8 mouse cellular contexts compared by ENCODE assay signal in the genomic region with DNA sequence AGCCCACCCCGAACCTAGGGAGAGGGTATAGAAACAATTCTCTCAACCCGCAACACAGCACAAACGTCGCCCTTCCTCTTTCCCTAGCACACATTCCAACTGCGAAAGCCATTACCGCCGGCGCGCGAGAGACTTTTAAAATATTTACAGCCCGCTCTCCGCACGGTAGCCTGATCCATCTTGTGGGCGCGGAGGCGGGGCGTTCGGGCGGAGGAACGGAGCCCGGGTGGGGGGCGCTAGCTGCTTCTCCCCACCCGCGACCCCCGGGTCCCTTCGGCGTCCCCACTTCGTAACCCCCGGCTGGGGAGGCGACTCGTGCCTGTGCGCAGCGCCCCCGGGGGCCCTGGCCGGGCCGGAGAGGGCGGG. TPM values are rescaled to one million over a fixed set of nuclear protein-coding genes. Genes with fewer than 3 reads are reported as not detected.
DNase-seq lines count a peak whose midpoint lies in the region; ATAC-seq and TF ChIP-seq lines count a peak whose summit lies in the region.

No protein-coding gene starts in this region.

- H3K27me3 ChIP-seq in limb, embryonic 15.5 days: peaks cover 71% of the 10 kb centered on the region
- H3K27me3 ChIP-seq in stomach, postnatal 0 days (ENCODE audit: control insufficient read depth, insufficient read depth, low read length): no peaks in the 10 kb centered on the region

- no peaks in the 10 kb centered on the region for H3K9me3 ChIP-seq in limb, embryonic 15.5 days
- no peaks in the 10 kb centered on the region for H3K9me3 ChIP-seq in stomach, postnatal 0 days (ENCODE audit: control insufficient read depth, low read length)

- WGBS in limb, embryonic 15.5 days: 6% methylated on average over 29 of the region's 37 CpGs
- 4% methylated on average over 30 of the region's 37 CpGs for WGBS in stomach, postnatal 0 days

- TF ChIP-seq EP300 in stomach, postnatal 0 days (optimal IDR thresholded peaks at IDR 0.05): no peak

- H3K36me3 ChIP-seq in limb, embryonic 15.5 days: no peaks in the 10 kb centered on the region
- H3K36me3 ChIP-seq in stomach, postnatal 0 days (ENCODE audit: control insufficient read depth, insufficient read depth, low read length): no peaks in the 10 kb centered on the region

- no peak for ATAC-seq in limb, embryonic 15.5 days (ENCODE audit: insufficient number of reproducible peaks, low FRiP score, low TSS enrichment, low read depth)
- no peak for ATAC-seq in stomach, postnatal 0 days (ENCODE audit: low FRiP score, low TSS enrichment)

- peaks cover 40% of the 10 kb centered on the region for H3K4me1 ChIP-seq in limb, embryonic 15.5 days
- H3K4me1 ChIP-seq in stomach, postnatal 0 days (replicated peaks; ENCODE audit: control insufficient read depth, insufficient read depth): no peaks in the 10 kb centered on the region

- H3K4me2 ChIP-seq in limb, embryonic 15.5 days: peak overlapping the region; percentile 57
- H3K4me2 ChIP-seq in stomach, postnatal 0 days (replicated peaks; ENCODE audit: low read depth): peak overlapping the region; percentile 62

- TF ChIP-seq CTCF in stomach, postnatal 0 days (IDR thresholded peaks at IDR 0.05; ENCODE audit: low read depth): no peak

- peak overlapping the region; percentile 56 for H3K4me3 ChIP-seq in limb, embryonic 15.5 days
- peak overlapping the region; percentile 51 for H3K4me3 ChIP-seq in stomach, postnatal 0 days (ENCODE audit: low read depth, low read length)

- peak overlapping the region; percentile 85 for H3K27ac ChIP-seq in limb, embryonic 15.5 days
- peak overlapping the region; percentile 78 for H3K27ac ChIP-seq in stomach, postnatal 0 days (replicated peaks)

- intact Hi-C loops in gastrocnemius, postnatal 14 days (cut with DNase I; ENCODE audit: low total_unique reads): no loop called here

- DNase-seq in gastrocnemius, postnatal 10 days: peak; percentile 26
- DNase-seq in gastrocnemius, postnatal 14 days: no peak
- peak; percentile 56 for DNase-seq in thymus, postnatal 4 days
- no peak for DNase-seq in thymus, postnatal 10 days (ENCODE audit: low spot score in 2 of 2)
- peak; percentile 27 for DNase-seq in stomach, postnatal 0 days (ENCODE audit: low spot score)
- no peak for DNase-seq in embryo, embryonic 10.5 days (ENCODE audit: low spot score)
- DNase-seq in right cerebral cortex, postnatal 25 days: no peak

- peak overlapping the region; percentile 40 for H3K9ac ChIP-seq in limb, embryonic 15.5 days
- H3K9ac ChIP-seq in stomach, postnatal 0 days (ENCODE audit: low read length): peak overlapping the region; percentile 64

RNA-seq across cellular contexts. Expression of a gene that starts 32.4 kb away (rescaled TPM):
- total RNA-seq in gastrocnemius, postnatal 10 days (2021): 10 to 100 TPM; 20.6 to 28.0 TPM
- 10 to 100 TPM; 14.7 to 20.1 TPM for total RNA-seq in gastrocnemius, postnatal 14 days (2021)
- 12.5 and 12.8 TPM in 2 replicates for polyA plus RNA-seq in limb, embryonic 15.5 days (2015; fragmentation: Nextera tagmentation; extraction: Ambion mirVana)
- 4.7 and 5.5 TPM in 2 replicates for polyA plus RNA-seq in stomach, postnatal 0 days (2015; fragmentation: Nextera tagmentation; extraction: Ambion mirVana)

Comparison
In these comparisons a context has a peak if more than half of its experiments do, and no peak if none do; other contexts are left out.
1. DNase-seq: peak in gastrocnemius, postnatal 10 days (single experiment), thymus, postnatal 4 days (single experiment) and stomach, postnatal 0 days (single experiment); none in gastrocnemius, postnatal 14 days (single experiment), thymus, postnatal 10 days (0 of 2), embryo, embryonic 10.5 days (single experiment) and right cerebral cortex, postnatal 25 days (single experiment).